Mouse (Mus musculus) thymus, adult 2 months (tissue): ENCODE data around the gene Art3.

Source experiments
- CTCF ChIP-seq: fragments of 200-500 bp; IDR thresholded peaks from 2 replicates; pipeline ENCODE4 v1.5.1; 2012; ENCODE audit warnings: mild to moderate bottlenecking, control low read depth, low read length, moderate library complexity, borderline replicate concordance; ENCODE audit not compliant: control insufficient read depth, poor library complexity, insufficient read depth; ENCODE audit errors: extremely low read depth
- POLR2A ChIP-seq: fragments of 200-500 bp; IDR thresholded peaks from 2 replicates; pipeline ENCODE4 v1.6.1; 2012; ENCODE audit warnings: mild to moderate bottlenecking, low read length, control low read depth, moderate library complexity; ENCODE audit not compliant: control insufficient read depth, poor library complexity, insufficient read depth; ENCODE audit errors: extremely low read depth

- TF ChIP-seq CTCF: no peak
- no peak for TF ChIP-seq POLR2A
Measured at GRCm38 (mm10) chr5:92392542-92392941, 60.9 kb downstream of the Art3 start.
